Mouse (Mus musculus) liver, adult 2 months (tissue): ENCODE data around the gene Comt.

Experiments
- CTCF ChIP-seq: fragments of 200-500 bp; IDR thresholded peaks from 2 replicates; pipeline ENCODE4 v1.5.1; 2011; ENCODE audit warnings: low read depth, low read length, control low read depth
- POLR2A ChIP-seq: fragments of 200-500 bp; IDR thresholded peaks from 2 replicates; pipeline ENCODE4 v1.6.1; 2011; ENCODE audit warnings: low read length, control low read depth; ENCODE audit not compliant: insufficient read depth; ENCODE audit errors: extremely low read depth

DNA sequence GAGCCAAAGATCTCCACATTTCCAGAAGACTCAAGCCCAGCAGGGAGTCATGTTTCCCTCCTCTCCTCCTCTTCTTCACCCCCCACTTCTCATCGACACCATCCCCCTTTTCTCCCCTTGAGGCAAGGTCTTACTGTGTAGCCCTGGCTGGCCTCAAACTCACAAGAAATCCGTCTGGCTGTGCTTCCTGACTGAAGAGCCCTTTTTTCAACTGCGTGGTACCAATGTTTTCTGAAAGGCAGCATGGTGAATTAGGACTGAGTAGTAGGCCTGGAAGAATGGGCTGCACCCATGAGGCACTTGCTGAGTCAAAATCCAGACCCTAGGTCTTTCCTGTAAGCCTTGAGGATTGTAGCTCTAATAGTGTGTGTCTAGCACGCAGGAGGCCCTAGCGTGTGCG, 36.3 kb downstream of the Comt start:
- TF ChIP-seq CTCF (no peak), POLR2A (no peak)
